Mouse (Mus musculus) stomach, postnatal 0 days (tissue): Measurements from ENCODE around the gene Apc2. TPM values are rescaled to one million over a fixed set of nuclear protein-coding genes. Genes with fewer than 3 reads are reported as not detected.
A peak's percentile ranks its signal among the peaks of the same experiment; 100 is the strongest.

Source experiments
- ATAC-seq: fragments of 200-750 bp; cut with Nextera tagmentation; 2 replicates; pipeline ENCODE4 v1.8.0; 2017; ENCODE audit not compliant: low FRiP score, low TSS enrichment
- DNase-seq: peaks from one replicate; pipeline ENCODE4 v3.0.0-alpha.2; 2016; ENCODE audit warnings: low spot score
- H3K27ac ChIP-seq: fragments of 300-500 bp; sonication (generic); replicated peaks from 2 replicates; pipeline ENCODE4 v1.5.1; 2014; ENCODE audit warnings: mild to moderate bottlenecking, control low read depth
- H3K27me3 ChIP-seq: fragments of 300-500 bp; sonication (generic); 2 replicates; pipeline ENCODE4 v1.6.1; 2014; ENCODE audit warnings: low read length; ENCODE audit not compliant: control insufficient read depth, insufficient read depth
- H3K36me3 ChIP-seq: fragments of 300-500 bp; sonication (generic); 2 replicates; pipeline ENCODE4 v1.6.1; 2014; ENCODE audit warnings: low read length, mixed read lengths; ENCODE audit not compliant: control insufficient read depth, insufficient read depth
- H3K4me1 ChIP-seq: fragments of 300-500 bp; sonication (generic); replicated peaks from 2 replicates; pipeline ENCODE4 v1.6.1; 2014; ENCODE audit warnings: antibody characterized with exemption; ENCODE audit not compliant: control insufficient read depth, insufficient read depth
- H3K4me2 ChIP-seq: fragments of 300-500 bp; sonication (generic); replicated peaks from 2 replicates; pipeline ENCODE4 v1.6.1; 2014; ENCODE audit warnings: low read depth, mild to moderate bottlenecking, control low read depth, moderate library complexity
- H3K4me3 ChIP-seq: fragments of 300-500 bp; sonication (generic); 2 replicates; pipeline ENCODE4 v1.5.1; 2014; ENCODE audit warnings: low read depth, low read length, control low read depth
- H3K9ac ChIP-seq: fragments of 300-500 bp; sonication (generic); 2 replicates; pipeline ENCODE4 v1.6.1; 2014; ENCODE audit warnings: mild to moderate bottlenecking, low read length, control low read depth, mixed read lengths
- H3K9me3 ChIP-seq: fragments of 300-500 bp; sonication (generic); 2 replicates; pipeline ENCODE4 v1.6.1; 2016; ENCODE audit warnings: low read length; ENCODE audit not compliant: control insufficient read depth
- CTCF ChIP-seq: IDR thresholded peaks from 2 replicates; pipeline ENCODE4 v1.5.1; 2016; ENCODE audit warnings: antibody characterized with exemption, low read depth, mild to moderate bottlenecking, moderate library complexity
- EP300 ChIP-seq: optimal IDR thresholded peaks from 2 replicates; pipeline ENCODE3; 2016; ENCODE audit warnings: antibody characterized with exemption
- WGBS: fragments of 180-500 bp; shearing (Covaris S2); extraction: QIAGEN DNeasy Blood & Tissue Kit; methylation state at CpG from one replicate; pipeline ENCODE4 v1.1.7; 2014; 5-methylcytosine and 5-hydroxymethylcytosine counted together
- polyA plus RNA-seq: library from polyadenylated mRNA; unstranded; fragments of >200 nt; fragmentation: Nextera tagmentation; extraction: Ambion mirVana; gene quantifications from 2 replicates; pipeline ENCODE4 v1.2.1, GENCODE M21; 2015

The Apc2 gene
- polyA plus RNA-seq, 1 experiment from 2014 or later, result 1.2 TPM

GRCm38 (mm10) chr10:80331636-80332524 is 36.1 kb downstream of the Apc2 start:
- WGBS, result 48% methylated on average over 10 of the region's 10 CpGs

GRCm38 (mm10) chr10:80332525-80332989 is 36.8 kb downstream of the Apc2 start:
- H3K4me2 ChIP-seq, result no peak overlapping the region
- no peak for TF ChIP-seq EP300
- no peak for TF ChIP-seq CTCF
- H3K4me1 ChIP-seq, result peaks cover 9% of the 10 kb centered on the region; the same call in 1 of the 2 replicates
- no peak overlapping the region for H3K27ac ChIP-seq
- WGBS, result 75% methylated on average over 5 of the region's 5 CpGs
- no peak overlapping the region for H3K9ac ChIP-seq
- ATAC-seq (no peak), DNase-seq (no peak)
- no peaks in the 10 kb centered on the region for H3K36me3 ChIP-seq
- no peak overlapping the region for H3K4me3 ChIP-seq
- no peaks in the 10 kb centered on the region for H3K27me3 ChIP-seq
- no peaks in the 10 kb centered on the region for H3K9me3 ChIP-seq

More at GRCm38 (mm10) chr10:80331636-80332524, 36.1 kb downstream of the Apc2 start:
- ATAC-seq, result no peak
- DNase-seq, result no peak
- no peak overlapping the region for H3K27ac ChIP-seq
- H3K36me3 ChIP-seq, result no peaks in the 10 kb centered on the region
- TF ChIP-seq EP300 (no peak), CTCF (no peak)
- no peak overlapping the region for H3K9ac ChIP-seq
- no peaks in the 10 kb centered on the region for H3K27me3 ChIP-seq
- peaks cover 9% of the 10 kb centered on the region; the same call in 1 of the 2 replicates for H3K4me1 ChIP-seq
- H3K9me3 ChIP-seq, result no peaks in the 10 kb centered on the region
- no peak overlapping the region for H3K4me2 ChIP-seq
- H3K4me3 ChIP-seq, result no peak overlapping the region

GRCm38 (mm10) chr10:80336263-80336662 is 40.5 kb downstream of the Apc2 start:
- H3K27ac ChIP-seq, result no peak overlapping the region
- TF ChIP-seq CTCF, result no peak
- no peak for TF ChIP-seq EP300
- H3K4me2 ChIP-seq, result no peak overlapping the region
- H3K36me3 ChIP-seq, result no peaks in the 10 kb centered on the region
- DNase-seq (no peak), ATAC-seq (no peak)
- H3K27me3 ChIP-seq, result peaks cover 2% of the 10 kb centered on the region; the same call in 1 of the 2 replicates
- H3K4me3 ChIP-seq, result no peak overlapping the region
- H3K4me1 ChIP-seq, result no peaks in the 10 kb centered on the region
- no peaks in the 10 kb centered on the region for H3K9me3 ChIP-seq
- no peak overlapping the region for H3K9ac ChIP-seq
- WGBS, result 83% methylated on average over 12 of the region's 12 CpGs

- Histone ChIP-seq H3K4me2 (no peak overlapping the region; the same call in 1 of the 2 replicates), H3K4me1 (peaks cover 9% of the 10 kb centered on the region; the same call in 1 of the 2 replicates), H3K9me3 (no peaks in the 10 kb centered on the region), H3K27me3 (peaks cover 8% of the 10 kb centered on the region), H3K4me3 (no peak overlapping the region), H3K27ac (no peak overlapping the region), H3K9ac (peak overlapping the region; percentile 27; the same call in 1 of the 2 replicates), H3K36me3 (no peaks in the 10 kb centered on the region)
- TF ChIP-seq CTCF, result peak; percentile 95
- TF ChIP-seq EP300, result no peak
- ATAC-seq, result peak; percentile 22; the same call in 1 of the 2 replicates
- peak; percentile 89 for DNase-seq
- 19% methylated on average over 19 of the region's 19 CpGs for WGBS
Observed at GRCm38 (mm10) chr10:80339941-80340750, 44.4 kb downstream of the Apc2 start.

- peaks cover 8% of the 10 kb centered on the region for H3K27me3 ChIP-seq
- ATAC-seq (no peak), DNase-seq (no peak)
- no peak overlapping the region for H3K27ac ChIP-seq
- H3K4me3 ChIP-seq, result no peak overlapping the region
- no peaks in the 10 kb centered on the region for H3K9me3 ChIP-seq
- TF ChIP-seq EP300, result no peak
- no peak for TF ChIP-seq CTCF
- H3K9ac ChIP-seq, result no peak overlapping the region
- H3K36me3 ChIP-seq, result no peaks in the 10 kb centered on the region
- 44% methylated on average over 21 of the region's 21 CpGs for WGBS
- H3K4me1 ChIP-seq, result peaks cover 11% of the 10 kb centered on the region; the same call in 1 of the 2 replicates
- H3K4me2 ChIP-seq, result no peak overlapping the region
Observed at GRCm38 (mm10) chr10:80341026-80341425, 45.2 kb downstream of the Apc2 start.
